Mouse (Mus musculus): ENCODE measurements around the gene Ugt3a2.

The Ugt3a2 gene

DNA sequence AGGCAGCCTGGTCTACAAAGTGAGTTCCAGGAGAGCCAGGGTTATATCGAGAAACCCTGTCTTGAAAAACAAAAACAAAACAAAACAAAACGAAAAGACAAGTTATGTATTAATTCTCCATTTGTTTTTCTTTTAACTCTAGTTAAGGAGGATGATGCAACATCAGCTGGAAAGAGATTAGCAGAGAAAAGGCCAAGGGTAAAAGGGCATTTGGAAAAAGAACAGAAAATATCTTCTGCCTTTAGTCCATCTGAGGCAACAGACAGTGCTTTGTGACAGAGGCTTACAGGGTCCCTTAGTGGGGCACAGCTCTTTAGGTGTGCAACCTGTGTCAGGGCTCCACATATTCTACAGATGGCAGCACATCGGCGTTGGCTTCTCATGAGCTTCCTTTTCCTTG lies at the start of gene Ugt3a2:
Gene Ugt3a2, plus strand, starts transcription at position 210 of the 400 bp plus-strand sequence.
- DNase-seq (ENCODE audit: low spot score) = no peak

DNA sequence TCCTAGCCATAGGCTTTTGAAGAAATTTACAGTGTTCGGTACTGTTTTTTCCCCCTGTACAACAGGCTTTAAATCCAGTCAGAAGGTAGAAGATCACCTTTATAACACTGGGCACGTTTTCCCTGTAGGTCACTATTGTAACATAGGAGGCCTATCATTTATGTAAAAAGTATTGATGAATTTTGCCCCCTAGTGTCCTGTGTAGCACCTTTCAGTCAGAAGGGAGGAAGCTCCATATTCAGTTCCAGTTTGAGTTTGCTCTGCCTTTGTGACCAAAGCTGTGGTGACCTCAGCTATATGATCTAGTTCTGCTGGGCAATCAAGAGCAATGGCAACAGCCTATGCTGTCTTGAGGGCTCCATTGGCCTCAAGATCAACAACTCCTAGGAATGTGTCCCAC lies 45.7 kb upstream of the Ugt3a2 start:
- no peak for DNase-seq (ENCODE audit: low spot score)

DNA sequence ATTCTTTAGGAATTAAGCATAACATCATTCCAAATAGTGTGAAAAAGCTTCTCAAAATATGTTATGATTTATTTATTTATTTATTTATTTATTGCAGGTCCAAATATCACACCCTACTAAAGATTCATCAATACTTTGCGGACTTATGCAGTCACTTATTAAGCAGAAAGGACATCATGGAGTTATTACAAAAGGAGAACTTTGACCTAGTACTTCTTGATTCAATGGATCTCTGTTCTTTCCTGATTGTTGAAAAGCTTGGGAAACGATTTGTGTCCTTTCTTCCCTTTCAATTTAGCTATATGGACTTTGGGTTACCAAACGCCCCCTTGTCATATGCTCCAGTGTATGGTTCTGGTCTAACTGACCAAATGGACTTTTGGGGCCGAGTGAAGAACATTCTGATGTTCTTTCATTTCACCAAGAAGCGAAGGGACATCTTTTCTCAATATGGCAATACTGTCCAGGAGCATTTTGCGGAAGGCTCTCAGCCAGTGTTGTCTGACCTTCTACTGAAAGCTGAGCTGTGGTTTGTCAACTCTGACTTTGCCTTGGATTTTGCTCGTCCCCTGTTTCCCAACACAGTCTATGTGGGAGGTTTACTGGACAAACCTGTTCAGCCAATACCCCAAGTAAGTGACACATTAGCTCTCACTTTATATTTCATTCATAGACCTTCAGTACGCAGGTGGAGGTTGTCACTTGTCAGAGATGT lies 29.2 kb upstream of the Ugt3a2 start:
- DNase-seq (ENCODE audit: low spot score) = no peak

DNA sequence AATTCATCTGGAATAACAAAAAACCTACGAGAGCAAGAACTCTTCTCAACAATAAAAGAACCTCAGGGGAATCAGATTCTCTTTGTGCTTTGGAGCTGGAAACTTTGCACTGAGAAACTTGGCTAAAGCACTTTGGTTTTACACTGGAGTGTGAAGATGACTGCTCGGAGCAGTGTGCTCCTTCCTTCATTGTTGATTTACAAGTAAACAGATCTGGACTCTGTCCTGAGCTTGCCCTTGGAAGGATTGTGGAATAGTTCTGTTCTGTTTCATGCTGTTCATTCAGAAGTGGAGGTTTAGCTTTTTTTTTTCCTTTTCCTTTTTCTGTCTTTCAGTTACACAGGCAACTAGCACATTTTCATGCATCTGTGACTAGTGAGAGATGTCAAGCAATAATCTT lies 754 bp upstream of the Ugt3a2 start:
- no peak for DNase-seq (ENCODE audit: low spot score)

DNA sequence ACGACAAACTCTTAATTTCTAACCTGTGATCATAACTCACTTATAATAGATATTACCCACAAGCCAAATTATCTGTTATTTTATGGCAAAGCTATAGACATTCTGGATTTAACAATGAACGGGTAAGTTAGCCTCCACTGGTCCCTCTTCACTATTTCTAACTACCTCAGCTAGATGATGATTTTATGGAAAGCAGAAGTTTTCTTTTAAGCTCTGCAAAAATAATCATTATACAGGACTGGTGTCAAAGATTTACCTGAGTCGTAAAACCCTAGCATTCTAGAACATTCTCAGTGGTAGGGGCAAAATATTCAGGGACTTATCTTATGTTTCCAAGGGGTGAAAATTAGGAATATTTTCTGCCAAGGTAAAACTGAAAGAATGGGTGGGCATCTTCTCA lies 1.3 kb downstream of the Ugt3a2 start:
- no peak for DNase-seq (ENCODE audit: low spot score)

DNA sequence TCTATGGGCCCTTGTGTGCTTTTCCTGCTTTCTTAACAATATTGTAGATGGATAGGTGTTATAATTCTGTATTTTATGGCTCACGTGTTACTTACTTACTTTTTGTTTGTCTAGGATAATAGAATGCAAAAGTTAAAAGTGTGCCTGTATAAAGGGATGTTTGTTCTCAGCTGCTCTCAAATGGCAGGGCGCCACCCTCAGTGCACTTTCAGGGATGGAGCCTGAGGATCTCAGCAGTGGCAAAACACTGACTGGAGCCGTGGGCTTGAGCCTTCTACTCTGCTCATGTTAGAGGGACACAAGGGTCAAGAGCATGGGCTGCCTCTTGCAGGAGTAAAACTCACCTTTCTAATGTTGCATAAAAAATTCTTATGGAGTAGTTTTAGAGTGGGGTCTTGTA lies 1.7 kb downstream of the Ugt3a2 start:
- no peak for DNase-seq (ENCODE audit: low spot score)

DNA sequence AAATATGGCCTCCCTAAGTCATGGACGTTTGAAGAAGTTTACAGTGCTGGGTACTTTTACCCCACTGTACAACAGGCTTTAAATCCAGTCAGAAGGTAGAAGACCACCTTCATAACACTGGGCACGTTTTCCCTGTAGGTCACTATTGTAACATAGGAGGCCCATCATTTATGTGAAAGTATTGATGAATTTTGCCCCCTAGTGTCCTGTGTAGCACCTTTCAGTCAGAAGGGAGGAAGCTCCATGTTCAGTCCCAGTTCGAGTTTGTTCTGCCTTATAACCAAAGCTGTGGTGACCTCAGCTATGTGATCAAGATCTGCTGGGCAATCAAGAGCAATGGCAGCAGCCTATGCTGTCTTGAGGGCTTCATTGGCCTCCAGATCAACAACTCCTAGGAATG lies 13.4 kb downstream of the Ugt3a2 start:
- DNase-seq (ENCODE audit: low spot score) = no peak

DNA sequence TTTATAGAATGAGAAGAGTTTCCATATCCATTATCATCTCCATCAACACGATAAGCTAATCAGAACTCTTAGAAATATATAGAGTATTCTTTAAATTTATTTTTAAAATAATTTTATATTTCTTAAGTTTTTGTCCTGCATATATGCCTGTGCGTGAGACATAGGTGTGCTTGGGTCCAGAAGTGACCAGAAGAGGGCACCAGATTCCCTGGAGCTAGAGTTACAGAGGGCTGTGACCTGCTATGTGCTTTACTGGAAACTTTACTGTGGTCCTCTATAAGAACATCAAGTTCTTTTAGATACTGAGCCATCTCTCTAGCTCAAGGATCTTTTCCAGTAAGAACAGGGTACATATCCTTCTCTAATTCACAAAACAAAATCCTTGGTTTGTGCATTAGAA lies 27.5 kb downstream of the Ugt3a2 start:
- no peak for DNase-seq (ENCODE audit: low spot score)

DNA sequence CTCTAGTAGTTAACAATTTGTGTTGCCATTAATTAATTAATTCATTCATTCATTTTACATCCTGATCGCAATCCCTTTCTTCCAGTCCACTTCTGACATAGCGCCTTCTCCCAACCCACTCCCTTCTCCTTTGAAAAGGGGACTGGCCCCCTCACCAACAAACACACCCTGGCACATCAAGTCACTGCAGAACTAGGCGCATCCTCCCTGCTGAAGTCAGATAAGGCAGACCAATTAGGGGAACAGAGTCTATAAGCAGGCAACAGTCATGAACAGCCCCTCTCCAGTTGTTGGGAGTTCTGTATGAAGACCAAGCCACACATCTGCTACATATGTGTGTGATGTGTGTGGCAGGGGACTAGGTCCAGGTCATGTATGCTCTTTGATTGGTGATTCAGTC lies 33.4 kb downstream of the Ugt3a2 start:
- no peak for DNase-seq (ENCODE audit: low spot score)

DNA sequence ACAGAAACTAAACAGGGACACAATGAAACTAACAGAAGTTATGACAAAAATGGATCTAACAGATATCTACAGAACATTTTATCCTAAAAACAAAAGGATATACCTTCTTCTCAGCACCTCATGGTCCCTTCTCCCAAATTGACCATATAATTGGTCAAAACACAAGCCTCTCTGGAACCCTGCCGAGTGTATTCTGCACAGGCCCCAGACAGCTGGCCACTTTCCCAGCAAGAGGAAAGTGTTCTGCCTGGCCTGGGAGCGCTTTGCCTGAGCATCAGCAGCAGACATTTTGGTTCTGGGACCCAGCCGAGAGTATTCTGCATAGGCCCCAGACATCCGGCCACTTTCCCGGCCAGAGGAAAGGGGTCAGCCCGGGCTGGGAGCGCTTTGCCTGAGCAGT lies 40.9 kb downstream of the Ugt3a2 start:
- DNase-seq (ENCODE audit: low spot score) = no peak

DNA sequence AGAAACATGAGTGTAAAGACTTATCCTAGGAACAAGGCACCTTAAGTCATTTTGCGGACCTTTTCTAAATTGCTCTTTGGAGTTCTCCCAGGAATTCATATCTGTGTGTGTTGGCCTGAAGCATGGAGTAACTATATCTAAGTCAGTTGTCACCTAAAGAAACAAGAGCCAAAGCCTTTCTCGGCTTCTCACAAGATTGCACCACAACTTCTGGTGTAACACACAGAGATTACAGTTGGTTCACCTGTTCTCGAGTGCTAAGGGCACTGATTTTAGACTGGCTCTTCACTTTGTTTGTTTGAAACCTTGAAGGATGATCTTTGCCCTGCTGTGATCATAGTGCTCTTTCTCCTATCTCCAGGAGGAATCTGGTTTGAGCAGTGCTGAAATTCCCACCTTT lies 74.1 kb downstream of the Ugt3a2 start:
- DNase-seq (ENCODE audit: low spot score) = no peak
